Mouse (Mus musculus) forebrain, embryonic 16.5 days (tissue): ENCODE measurements around the gene Tapbpl. TPM values are rescaled to one million over a fixed set of nuclear protein-coding genes. Genes with fewer than 3 reads are reported as not detected.

Experiments used
- ATAC-seq: fragments of 200-750 bp; cut with Nextera tagmentation; 2 replicates; pipeline ENCODE4 v1.8.0; 2017; ENCODE audit warnings: mild to moderate bottlenecking, moderate library complexity
- H3K27ac ChIP-seq: fragments of 300-500 bp; sonication (generic); 2 replicates; pipeline ENCODE4 v1.5.1; 2014; ENCODE audit warnings: low read length, control low read depth
- H3K27me3 ChIP-seq: fragments of 300-500 bp; sonication (generic); replicated peaks from 2 replicates; pipeline ENCODE4 v1.6.1; 2014; ENCODE audit warnings: low read length; ENCODE audit not compliant: control insufficient read depth, insufficient read depth
- H3K36me3 ChIP-seq: fragments of 300-500 bp; sonication (generic); 2 replicates; pipeline ENCODE4 v1.6.1; 2014; ENCODE audit not compliant: control insufficient read depth, insufficient read depth
- H3K4me1 ChIP-seq: fragments of 300-500 bp; sonication (generic); replicated peaks from 2 replicates; pipeline ENCODE4 v1.6.1; 2014; ENCODE audit warnings: low read length; ENCODE audit not compliant: control insufficient read depth, insufficient read depth
- H3K4me2 ChIP-seq: fragments of 300-500 bp; sonication (generic); 2 replicates; pipeline ENCODE4 v1.6.1; 2014; ENCODE audit warnings: mild to moderate bottlenecking, low read length, control low read depth
- H3K4me3 ChIP-seq: fragments of 300-500 bp; sonication (generic); replicated peaks from 2 replicates; pipeline ENCODE4 v1.5.1; 2014; ENCODE audit warnings: mild to moderate bottlenecking, low read length, control low read depth
- H3K9ac ChIP-seq: fragments of 300-500 bp; sonication (generic); replicated peaks from 2 replicates; pipeline ENCODE4 v1.6.1; 2014; ENCODE audit warnings: low read depth, low read length, control low read depth
- H3K9me3 ChIP-seq: fragments of 300-500 bp; sonication (generic); 2 replicates; pipeline ENCODE4 v1.6.1; 2016; ENCODE audit warnings: low read length; ENCODE audit not compliant: control insufficient read depth
- WGBS: fragments of 180-500 bp; shearing (Covaris S2); extraction: QIAGEN DNeasy Blood & Tissue Kit; methylation state at CpG from one replicate; pipeline ENCODE4 v1.1.7; 2014; 5-methylcytosine and 5-hydroxymethylcytosine counted together
- polyA plus RNA-seq: library from polyadenylated mRNA; unstranded; fragments of >200 nt; fragmentation: Nextera tagmentation; extraction: Ambion mirVana; gene quantifications from 2 replicates; pipeline ENCODE4 v1.2.1, GENCODE M21; 2015

Gene Tapbpl
- polyA plus RNA-seq, 1 experiment from 2014 or later = 4.5 TPM

DNA sequence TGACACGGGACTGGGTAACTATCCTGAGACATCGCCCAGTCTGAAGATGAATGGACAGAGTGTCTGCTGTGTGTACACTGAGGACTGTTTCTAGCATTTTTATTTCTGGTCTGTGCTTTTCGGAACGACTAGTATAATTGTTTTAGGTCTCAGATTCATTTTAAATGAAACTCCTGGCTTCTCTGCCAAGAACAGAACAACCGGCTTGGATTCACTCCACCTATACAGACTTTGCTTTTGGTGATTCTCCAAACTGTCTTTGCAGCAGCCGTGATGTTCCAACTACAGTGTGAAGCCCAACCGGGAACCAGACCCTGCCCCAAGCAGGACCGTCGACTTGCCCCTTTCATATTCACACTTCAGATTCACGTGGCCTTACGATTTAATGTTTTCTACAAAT lies 13.8 kb downstream of the Tapbpl start:
- H3K4me1 ChIP-seq = peaks cover 6% of the 10 kb centered on the region
- H3K27me3 ChIP-seq = peaks cover 8% of the 10 kb centered on the region
- no peak overlapping the region for H3K9ac ChIP-seq
- no peak overlapping the region for H3K4me3 ChIP-seq
- H3K4me2 ChIP-seq = no peak overlapping the region
- WGBS = 86% methylated on average over 11 of the region's 11 CpGs
- no peaks in the 10 kb centered on the region for H3K36me3 ChIP-seq
- no peak overlapping the region for H3K27ac ChIP-seq
- no peaks in the 10 kb centered on the region for H3K9me3 ChIP-seq
- no peak for ATAC-seq

DNA sequence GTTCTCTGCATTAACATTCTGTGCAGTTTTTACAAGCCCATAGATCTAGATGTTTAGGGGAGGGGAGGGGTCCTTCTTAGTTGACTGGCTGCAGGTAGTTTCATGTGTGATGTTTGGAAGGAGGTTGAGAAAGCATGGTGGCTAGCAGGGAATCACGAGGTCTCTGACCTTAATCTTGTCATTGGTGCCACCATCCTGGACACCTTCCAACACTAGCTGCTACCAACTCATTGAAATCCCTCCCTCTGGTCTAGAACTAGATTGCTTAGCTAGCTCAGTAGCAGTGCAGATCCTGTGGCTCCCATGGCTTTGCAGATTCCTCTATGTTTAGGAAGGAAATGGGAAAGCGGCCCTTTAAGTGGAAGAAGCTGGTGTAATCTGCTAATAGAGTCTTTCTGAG lies 14.8 kb downstream of the Tapbpl start:
- no peaks in the 10 kb centered on the region for H3K36me3 ChIP-seq
- peaks cover 11% of the 10 kb centered on the region for H3K27me3 ChIP-seq
- H3K4me3 ChIP-seq = no peak overlapping the region
- H3K9me3 ChIP-seq = no peaks in the 10 kb centered on the region
- 76% methylated on average over 2 of the region's 2 CpGs for WGBS
- H3K4me2 ChIP-seq = no peak overlapping the region
- no peak for ATAC-seq
- H3K4me1 ChIP-seq = peaks cover 6% of the 10 kb centered on the region
- no peak overlapping the region for H3K9ac ChIP-seq
- no peak overlapping the region for H3K27ac ChIP-seq

DNA sequence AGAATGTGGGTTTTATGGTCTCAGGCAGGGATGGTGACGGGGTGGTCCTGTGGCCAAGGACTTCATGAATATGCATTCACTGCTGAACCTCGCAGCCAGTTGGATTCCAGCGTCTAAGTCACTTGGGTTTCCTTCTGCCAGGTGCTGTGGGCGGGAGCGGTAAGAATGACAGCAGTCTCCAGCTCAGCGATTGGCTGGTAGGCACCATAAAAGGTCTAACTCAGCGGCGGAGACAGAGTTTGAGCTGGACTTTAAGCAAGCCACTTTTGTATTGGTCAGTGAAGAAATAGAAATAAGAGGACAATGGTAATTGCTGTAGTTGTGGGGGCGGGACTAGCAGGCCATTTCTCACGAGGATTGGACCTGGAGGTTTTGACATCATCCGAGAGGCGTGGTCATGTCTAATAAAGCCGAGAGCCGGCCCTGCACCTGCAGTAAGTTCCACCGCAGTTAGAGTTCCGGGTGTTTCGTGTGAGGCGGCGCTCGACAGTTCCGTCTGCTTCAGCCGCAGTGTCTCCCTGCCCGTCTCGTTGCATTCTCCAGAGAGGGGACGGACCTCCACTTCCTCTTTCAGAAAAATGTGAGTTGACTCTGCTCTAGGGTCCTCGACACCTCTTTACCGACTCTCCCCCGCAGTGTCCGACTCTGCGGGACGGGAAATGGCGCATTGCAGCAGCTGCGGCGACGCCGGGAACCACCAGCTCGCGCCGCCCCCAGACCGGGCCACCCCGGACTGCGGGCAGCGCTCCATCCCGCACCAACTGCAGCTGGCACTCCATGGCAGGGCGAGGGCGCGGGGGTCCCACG lies 16.3 kb downstream of the Tapbpl start, which contains the start of gene Vamp1:
Gene Vamp1, plus strand, starts transcription at position 404 of the 807 bp plus-strand sequence.
- H3K9me3 ChIP-seq = no peaks in the 10 kb centered on the region

DNA sequence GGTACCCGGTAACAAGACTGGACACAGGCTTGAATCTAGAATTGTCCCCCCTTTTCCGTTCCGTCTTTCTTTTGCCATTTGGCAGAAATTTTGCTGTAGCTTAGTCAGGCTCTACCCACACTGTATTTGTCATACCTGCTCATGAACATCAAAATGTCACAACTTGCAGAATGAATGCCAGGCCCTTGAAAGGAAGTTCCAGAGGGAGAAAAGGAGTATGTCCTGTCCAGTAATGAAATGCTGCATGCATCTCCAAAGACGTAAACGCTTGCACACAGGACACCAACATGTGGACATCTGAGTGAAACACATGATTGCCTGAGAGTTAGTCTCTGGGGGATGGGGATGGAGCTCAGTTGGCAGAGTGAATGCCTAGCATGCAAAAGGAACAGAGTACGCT lies 17.9 kb downstream of the Tapbpl start:
- no peak for ATAC-seq
- H3K4me1 ChIP-seq = peaks cover 6% of the 10 kb centered on the region
- no peaks in the 10 kb centered on the region for H3K36me3 ChIP-seq
- WGBS = 82% methylated on average over 6 of the region's 6 CpGs
- no peak overlapping the region for H3K27ac ChIP-seq
- H3K4me3 ChIP-seq = no peak overlapping the region
- H3K4me2 ChIP-seq = no peak overlapping the region
- no peaks in the 10 kb centered on the region for H3K9me3 ChIP-seq
- peaks cover 11% of the 10 kb centered on the region for H3K27me3 ChIP-seq
- no peak overlapping the region for H3K9ac ChIP-seq

More for the DNA sequence above, 16.3 kb downstream of the Tapbpl start, which contains the start of gene Vamp1:
- Histone ChIP-seq H3K4me1 (peaks cover 6% of the 10 kb centered on the region), H3K27me3 (peaks cover 11% of the 10 kb centered on the region), H3K4me3 (peak within 1 kb of the TSS; percentile 81), H3K36me3 (no peaks in the 10 kb centered on the region), H3K9ac (peak within 1 kb of the TSS; percentile 83), H3K27ac (peak within 1 kb of the TSS; percentile 84), H3K4me2 (peak within 1 kb of the TSS; percentile 98)
- under 1% methylated on average over 45 of the region's 48 CpGs for WGBS
- peak; percentile 97 for ATAC-seq

GRCm38 (mm10) chr6:125213129-125213528 lies 18.5 kb downstream of the Tapbpl start:
- Histone ChIP-seq H3K4me1 (peaks cover 6% of the 10 kb centered on the region), H3K27ac (no peak overlapping the region), H3K9me3 (no peaks in the 10 kb centered on the region), H3K4me3 (no peak overlapping the region), H3K27me3 (peaks cover 11% of the 10 kb centered on the region), H3K36me3 (no peaks in the 10 kb centered on the region), H3K9ac (no peak overlapping the region), H3K4me2 (no peak overlapping the region)
- WGBS = 77% methylated on average over 6 of the region's 6 CpGs
- no peak for ATAC-seq

DNA sequence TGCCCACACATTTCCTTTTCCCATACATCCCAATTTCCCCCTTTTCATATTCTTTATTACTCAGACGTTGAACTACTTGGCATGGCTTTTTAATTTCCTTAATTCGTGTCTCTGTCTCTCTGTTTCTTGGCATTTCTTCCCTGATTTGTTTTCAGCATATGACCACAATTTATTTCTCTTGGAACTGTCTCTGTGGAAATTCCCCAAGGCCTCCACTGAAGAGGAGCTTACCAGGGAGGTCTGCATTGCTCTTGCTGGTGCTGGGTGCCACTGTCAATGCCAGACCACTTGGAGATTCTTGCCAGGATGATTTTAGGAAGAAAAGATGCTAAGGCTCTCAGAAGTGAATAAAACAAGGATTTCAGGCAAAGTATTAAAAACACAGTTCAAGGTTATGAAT lies 19.0 kb downstream of the Tapbpl start:
- WGBS = 38% methylated on average over 2 of the region's 2 CpGs
- no peak for ATAC-seq

GRCm38 (mm10) chr6:125210436-125210835 lies 21.2 kb downstream of the Tapbpl start:
- Histone ChIP-seq H3K27ac (no peak overlapping the region), H3K9ac (no peak overlapping the region), H3K4me2 (no peak overlapping the region), H3K9me3 (no peaks in the 10 kb centered on the region), H3K4me3 (no peak overlapping the region), H3K4me1 (no peaks in the 10 kb centered on the region), H3K36me3 (no peaks in the 10 kb centered on the region), H3K27me3 (peaks cover 11% of the 10 kb centered on the region)
- WGBS = 93% methylated on average over 1 of the region's 1 CpGs
- no peak for ATAC-seq

More for the DNA sequence above, 19.0 kb downstream of the Tapbpl start:
- Histone ChIP-seq H3K27ac (no peak overlapping the region), H3K9me3 (no peaks in the 10 kb centered on the region), H3K4me3 (no peak overlapping the region), H3K4me2 (no peak overlapping the region), H3K27me3 (peaks cover 11% of the 10 kb centered on the region), H3K9ac (no peak overlapping the region), H3K4me1 (peaks cover 6% of the 10 kb centered on the region), H3K36me3 (no peaks in the 10 kb centered on the region)

DNA sequence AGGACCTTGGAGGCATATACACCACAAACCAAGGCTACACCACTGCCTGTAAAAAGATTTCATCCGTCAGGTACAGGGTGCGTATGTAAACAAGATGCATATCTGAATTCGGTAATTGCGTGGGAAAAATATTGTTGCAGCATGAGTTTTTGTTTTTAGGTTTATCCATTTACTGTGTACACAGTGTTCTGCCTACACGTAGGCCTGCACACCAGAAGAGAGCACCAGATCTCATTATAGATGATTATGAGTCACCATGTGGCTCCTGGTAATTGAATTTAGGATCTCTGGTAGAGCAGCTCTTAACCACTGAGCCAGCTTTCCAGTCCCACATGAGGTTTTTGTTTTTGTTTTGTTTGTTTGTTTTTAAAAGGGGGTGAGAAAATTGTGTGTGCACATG lies 34.5 kb downstream of the Tapbpl start:
- no peak for ATAC-seq
- H3K4me3 ChIP-seq = no peak overlapping the region
- no peaks in the 10 kb centered on the region for H3K27me3 ChIP-seq
- H3K9me3 ChIP-seq = no peaks in the 10 kb centered on the region
- H3K27ac ChIP-seq = no peak overlapping the region
- WGBS = 89% methylated on average over 5 of the region's 5 CpGs
- H3K36me3 ChIP-seq = peaks cover 4% of the 10 kb centered on the region; the same call in 1 of the 2 replicates
- peaks cover 12% of the 10 kb centered on the region for H3K4me1 ChIP-seq
- H3K9ac ChIP-seq = no peak overlapping the region
- H3K4me2 ChIP-seq = no peak overlapping the region

GRCm38 (mm10) chr6:125196301-125196700 lies 35.4 kb downstream of the Tapbpl start:
- H3K4me3 ChIP-seq = no peak overlapping the region
- ATAC-seq = no peak

More at GRCm38 (mm10) chr6:125196301-125196700, 35.4 kb downstream of the Tapbpl start:
- whole genome bisulfite sequencing = 48% methylated on average over 3 of the region's 3 CpGs
- peaks cover 4% of the 10 kb centered on the region; the same call in 1 of the 2 replicates for H3K36me3 ChIP-seq
- H3K9me3 ChIP-seq = no peaks in the 10 kb centered on the region
- peaks cover 12% of the 10 kb centered on the region for H3K4me1 ChIP-seq
- no peak overlapping the region for H3K27ac ChIP-seq
- no peaks in the 10 kb centered on the region for H3K27me3 ChIP-seq
- no peak overlapping the region for H3K9ac ChIP-seq
- H3K4me2 ChIP-seq = no peak overlapping the region
